Mouse (Mus musculus): ENCODE results near the gene Klrb1a.

Klrb1a gene

DNA sequence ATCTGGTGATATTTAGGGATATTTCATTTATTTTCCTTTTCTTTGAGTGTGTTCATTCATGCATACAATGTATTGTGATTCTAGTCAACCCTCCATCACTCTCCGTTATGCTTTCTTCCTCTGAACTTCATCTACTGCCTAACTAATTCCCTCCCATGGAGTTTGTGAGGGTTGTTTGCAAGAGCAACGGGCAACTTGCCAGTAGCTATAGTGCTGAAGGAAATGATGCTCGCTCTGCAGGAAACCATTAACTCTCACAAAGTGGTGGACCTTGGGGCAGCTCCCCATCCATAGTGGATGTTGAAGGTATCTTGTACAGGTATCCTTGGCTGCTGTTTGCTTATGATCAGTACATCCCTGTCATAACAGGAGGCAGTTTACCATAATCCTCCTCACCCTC is 21.3 kb downstream of the Klrb1a start:
- no peak for DNase-seq (ENCODE audit: low spot score)

DNA sequence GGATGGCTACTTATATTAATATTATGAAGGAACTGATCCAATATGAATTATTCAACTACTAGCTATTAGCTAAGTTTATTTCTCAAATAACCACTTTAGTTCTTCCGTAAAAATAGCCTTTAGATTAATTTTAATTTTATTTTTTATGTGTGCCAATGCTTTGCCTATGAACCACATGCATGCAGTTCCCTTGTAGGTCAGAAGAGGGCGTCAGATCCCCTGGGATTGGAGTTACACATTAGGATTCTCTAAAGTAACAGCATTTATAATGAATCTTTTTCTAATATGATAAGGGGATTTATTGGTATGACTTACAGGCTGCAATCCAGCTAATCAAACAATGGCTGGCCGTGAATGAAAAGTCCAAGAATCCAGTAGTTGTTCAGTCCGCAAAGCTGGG is 23.8 kb downstream of the Klrb1a start:
- no peak for DNase-seq (ENCODE audit: low spot score)

- DNase-seq (ENCODE audit: low spot score): no peak
Observed at GRCm38 (mm10) chr6:128598256-128599047, 24.9 kb downstream of the Klrb1a start.

DNA sequence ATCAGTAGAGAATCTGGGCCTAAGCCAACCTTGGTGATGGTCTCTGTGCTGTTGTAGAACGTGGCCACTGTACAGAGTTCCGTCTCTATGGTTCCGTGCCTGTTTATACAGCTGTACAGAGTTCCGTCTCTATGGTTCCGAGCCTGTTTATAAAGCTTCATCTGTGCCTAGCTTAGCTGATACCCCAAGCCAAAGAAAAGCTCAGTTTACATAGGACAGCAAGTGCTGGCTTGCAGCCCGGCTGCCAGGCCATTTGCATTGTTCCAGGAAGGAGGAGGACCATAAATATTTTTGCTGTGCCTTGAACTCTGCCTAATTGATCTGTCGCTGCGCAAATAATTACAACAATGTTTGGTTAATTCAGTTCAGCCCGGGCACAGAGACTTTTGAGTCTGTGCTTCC is 26.2 kb downstream of the Klrb1a start:
- DNase-seq (ENCODE audit: low spot score): no peak

DNA sequence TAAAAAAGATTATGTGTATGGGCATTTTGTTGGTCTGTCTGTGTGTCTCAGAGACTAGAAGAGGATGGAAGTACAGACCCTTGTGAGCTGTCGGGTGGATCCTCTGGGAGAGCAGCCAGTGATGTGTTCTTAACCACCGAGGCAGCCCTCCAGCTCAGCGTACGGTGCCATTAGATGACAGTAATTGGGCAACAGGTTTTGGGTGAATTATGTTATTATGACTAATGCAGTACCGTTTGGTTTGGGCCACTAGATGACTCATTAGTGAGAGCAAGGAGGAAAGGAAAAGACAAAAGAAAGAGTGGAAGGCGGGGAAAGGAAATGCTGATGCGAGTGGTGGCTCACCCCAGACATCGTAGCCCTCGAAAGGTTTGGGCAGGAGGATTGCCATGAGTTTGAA is 28.7 kb downstream of the Klrb1a start:
- DNase-seq (ENCODE audit: low spot score): no peak

GRCm38 (mm10) chr6:128589426-128589825 is 33.9 kb downstream of the Klrb1a start:
- DNase-seq (ENCODE audit: low spot score): no peak

GRCm38 (mm10) chr6:128587619-128588018 is 35.7 kb downstream of the Klrb1a start:
- DNase-seq (ENCODE audit: low spot score): no peak

DNA sequence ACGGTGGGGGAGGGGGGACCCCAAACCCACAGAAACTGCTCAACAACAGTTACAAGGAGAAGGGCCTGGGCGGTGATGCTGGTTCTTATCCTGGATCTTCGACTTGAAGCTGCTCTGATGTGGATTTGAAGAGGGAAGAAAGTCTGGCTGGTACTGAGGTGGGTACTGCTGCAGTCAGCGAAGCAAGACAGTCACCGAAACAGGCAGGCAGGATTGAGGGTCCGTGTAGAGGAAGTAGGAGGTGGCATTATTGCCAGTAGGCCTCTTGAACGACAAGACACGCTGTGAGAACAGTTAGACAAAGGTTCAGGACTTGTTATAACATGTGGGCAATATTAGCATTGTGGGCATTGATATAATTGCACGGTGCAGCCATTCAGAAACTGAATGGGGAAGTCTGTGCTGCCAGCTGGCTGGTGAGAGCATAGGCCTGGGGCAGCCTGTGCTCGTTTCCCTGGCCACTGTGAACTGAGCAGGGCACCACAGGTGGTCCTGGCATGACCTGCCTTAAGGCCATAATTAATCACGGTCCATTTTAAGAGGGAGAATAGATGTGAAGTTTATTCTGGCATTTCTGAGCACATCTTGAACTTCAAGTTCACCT is 37.6 kb downstream of the Klrb1a start:
- no peak for DNase-seq (ENCODE audit: low spot score)

DNA sequence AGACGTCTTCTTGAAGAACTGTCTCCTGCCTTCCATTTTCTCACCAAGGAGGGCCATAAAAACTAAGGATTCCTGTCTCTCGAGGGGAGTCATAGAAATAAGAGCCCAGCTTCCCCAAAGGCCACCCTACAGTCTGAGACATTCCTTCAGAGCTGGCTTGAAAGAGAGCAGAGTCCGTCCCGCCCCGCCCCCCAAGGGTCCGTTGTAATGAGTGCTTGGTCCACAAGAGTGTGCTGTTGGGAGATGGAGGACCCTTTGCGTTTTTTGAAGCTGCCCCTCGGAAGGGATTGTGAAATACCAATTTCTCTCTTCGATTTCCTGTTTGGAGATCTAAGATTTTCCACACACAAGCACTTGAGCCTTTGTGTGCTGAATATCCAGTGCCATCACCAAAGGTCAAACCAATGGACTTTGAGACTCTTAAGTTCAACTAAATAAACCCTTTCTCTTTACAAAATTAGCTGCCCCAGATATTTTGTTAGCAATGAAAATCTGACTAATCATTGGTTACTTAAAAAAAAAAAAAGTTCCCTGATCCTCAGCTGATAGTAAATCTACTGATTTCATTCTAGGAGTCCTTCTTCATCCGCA is 39.2 kb downstream of the Klrb1a start:
- no peak for DNase-seq (ENCODE audit: low spot score)

DNA sequence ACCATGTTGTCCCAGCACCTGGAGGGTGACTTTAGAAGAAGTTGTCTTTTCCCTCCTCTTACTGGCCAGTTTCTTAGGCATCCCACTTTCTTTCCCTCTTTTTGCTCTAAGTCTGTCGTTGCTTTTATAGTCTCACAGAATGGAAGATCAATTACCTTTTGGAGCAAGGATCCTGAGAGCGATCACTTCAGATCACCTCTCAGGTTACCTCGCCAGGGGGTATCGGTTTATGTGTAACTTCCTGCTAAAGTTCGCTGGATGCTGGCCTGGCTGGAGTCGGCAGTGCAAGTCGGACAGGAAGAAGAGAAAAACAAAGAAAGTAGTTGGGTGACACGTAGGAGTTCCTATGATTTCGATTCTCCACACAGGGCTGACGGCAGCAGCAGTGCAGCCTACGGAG is 41.8 kb downstream of the Klrb1a start, which contains the start of gene A2ml1:
TSS of gene A2ml1 (minus strand) at position 101 of the 400 bp plus-strand sequence.
- DNase-seq (ENCODE audit: low spot score): no peak

- no peak for DNase-seq (ENCODE audit: low spot score)
Observed at GRCm38 (mm10) chr6:128577301-128577700, 46.0 kb downstream of the Klrb1a start.

GRCm38 (mm10) chr6:128566589-128566988 is 56.7 kb downstream of the Klrb1a start:
- no peak for DNase-seq (ENCODE audit: low spot score)
